Mouse (Mus musculus) stomach, embryonic 16.5 days (tissue): ENCODE measurements at regions not wholly inside any gene's neighbourhood (a gene's known extent, or its start where the extent isn't known, plus 50 kb on each side); places are given as distances from the start of the nearest gene placed in this dataset.

Experiments
- ATAC-seq: fragments of 200-750 bp; cut with Nextera tagmentation; 2 replicates; pipeline ENCODE4 v1.8.0; 2017; ENCODE audit warnings: moderate number of reproducible peaks, moderate TSS enrichment; ENCODE audit not compliant: insufficient read depth, low FRiP score
- H3K27ac ChIP-seq: fragments of 300-500 bp; sonication (generic); 2 replicates; pipeline ENCODE4 v1.5.1; 2014; ENCODE audit warnings: low read length
- H3K27me3 ChIP-seq: fragments of 300-500 bp; sonication (generic); 2 replicates; pipeline ENCODE4 v1.6.1; 2014; ENCODE audit warnings: low read length, control low read depth, mixed read lengths; ENCODE audit not compliant: control insufficient read depth, insufficient read depth
- H3K36me3 ChIP-seq: fragments of 300-500 bp; sonication (generic); 2 replicates; pipeline ENCODE4 v1.6.1; 2014; ENCODE audit warnings: low read length; ENCODE audit not compliant: control insufficient read depth, insufficient read depth
- H3K4me1 ChIP-seq: fragments of 300-500 bp; sonication (generic); 2 replicates; pipeline ENCODE4 v1.6.1; 2014; ENCODE audit warnings: low read length, control low read depth, mixed read lengths; ENCODE audit not compliant: control insufficient read depth, insufficient read depth
- H3K4me2 ChIP-seq: fragments of 300-500 bp; sonication (generic); 2 replicates; pipeline ENCODE4 v1.6.1; 2014; ENCODE audit warnings: low read depth, low read length, mixed read lengths
- H3K4me3 ChIP-seq: fragments of 300-500 bp; sonication (generic); replicated peaks from 2 replicates; pipeline ENCODE4 v1.5.1; 2014; ENCODE audit warnings: mild to moderate bottlenecking, low read length
- H3K9ac ChIP-seq: fragments of 300-500 bp; sonication (generic); 2 replicates; pipeline ENCODE4 v1.6.1; 2014; ENCODE audit warnings: low read length
- H3K9me3 ChIP-seq: fragments of 300-500 bp; sonication (generic); replicated peaks from 2 replicates; pipeline ENCODE4 v1.6.1; 2016; ENCODE audit warnings: low read length, control low read depth; ENCODE audit not compliant: control insufficient read depth
- WGBS: fragments of 180-500 bp; shearing (Covaris S2); extraction: QIAGEN DNeasy Blood & Tissue Kit; methylation state at CpG from one replicate; pipeline ENCODE4 v1.1.7; 2014; 5-methylcytosine and 5-hydroxymethylcytosine counted together

DNA sequence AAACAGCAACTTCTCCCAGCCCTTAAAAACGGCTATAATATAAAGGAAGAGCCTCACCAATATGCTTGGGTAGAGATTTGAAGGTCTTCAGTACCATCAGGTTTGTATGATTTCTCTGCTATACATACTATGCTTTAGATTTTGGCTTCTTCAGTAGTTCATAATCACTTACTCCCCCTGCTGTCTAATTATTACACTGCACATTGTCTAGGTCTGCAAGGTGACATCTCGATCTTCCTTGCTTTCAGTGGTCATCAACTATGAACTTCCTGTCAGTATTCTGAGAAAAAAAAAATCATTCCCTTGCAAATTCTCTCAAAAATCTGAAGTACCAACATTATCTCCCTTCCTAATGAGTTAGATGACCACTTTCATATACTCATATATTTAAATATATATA lies 225.4 kb upstream of the Galnt5 start:
- no peaks in the 10 kb centered on the region for H3K4me1 ChIP-seq
- no peak overlapping the region for H3K27ac ChIP-seq
- H3K36me3 ChIP-seq = no peaks in the 10 kb centered on the region
- H3K9me3 ChIP-seq = no peaks in the 10 kb centered on the region
- H3K27me3 ChIP-seq = no peaks in the 10 kb centered on the region
- ATAC-seq = no peak
- no peak overlapping the region for H3K4me2 ChIP-seq
- no peak overlapping the region for H3K9ac ChIP-seq
- WGBS = 72% methylated on average over 2 of the region's 2 CpGs
- H3K4me3 ChIP-seq = no peak overlapping the region

DNA sequence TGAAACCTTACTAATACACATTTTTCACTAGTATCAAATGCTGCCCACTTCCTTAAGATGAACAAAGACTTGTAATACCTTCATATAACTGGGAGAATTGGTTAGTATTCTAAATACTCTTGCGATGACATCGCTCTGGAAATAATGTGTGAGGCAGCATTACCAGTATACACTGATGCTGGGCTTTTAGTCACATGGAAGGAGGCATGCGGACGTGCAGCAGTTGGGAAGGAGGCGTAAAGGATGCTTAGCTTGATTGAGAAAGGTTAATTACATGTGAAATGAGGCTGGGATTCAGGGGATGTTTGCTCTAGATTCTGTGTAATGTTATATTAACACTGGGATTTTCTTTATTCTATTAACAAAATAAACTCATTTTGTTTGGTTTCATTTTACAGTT lies 221.5 kb upstream of the Galnt5 start:
- Histone ChIP-seq H3K9me3 (no peaks in the 10 kb centered on the region), H3K36me3 (no peaks in the 10 kb centered on the region), H3K27ac (no peak overlapping the region), H3K4me2 (no peak overlapping the region), H3K4me1 (no peaks in the 10 kb centered on the region), H3K27me3 (no peaks in the 10 kb centered on the region), H3K9ac (no peak overlapping the region), H3K4me3 (no peak overlapping the region)
- ATAC-seq = no peak
- WGBS = 82% methylated on average over 5 of the region's 5 CpGs

DNA sequence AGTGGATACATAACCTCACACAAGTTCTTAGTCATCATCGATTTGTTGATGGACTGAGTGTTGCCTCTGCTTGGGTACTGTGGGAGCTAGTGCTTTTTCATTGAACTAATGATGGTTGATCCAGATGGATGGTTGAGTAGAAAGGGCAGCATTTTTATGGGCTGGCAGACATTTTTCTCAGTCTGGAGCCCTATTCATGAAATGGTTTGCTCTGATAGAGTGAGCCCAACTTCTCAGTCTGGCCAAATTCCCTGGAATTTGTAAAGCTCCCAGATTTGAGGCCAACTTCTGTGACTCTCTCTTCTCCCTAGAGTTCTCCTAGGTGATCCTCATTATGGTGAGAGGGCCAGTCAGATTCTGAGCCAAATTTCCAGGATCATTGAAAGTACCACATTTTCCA lies 216.8 kb upstream of the Galnt5 start:
- Histone ChIP-seq H3K27me3 (no peaks in the 10 kb centered on the region), H3K9me3 (no peaks in the 10 kb centered on the region), H3K4me3 (no peak overlapping the region), H3K9ac (no peak overlapping the region), H3K4me1 (no peaks in the 10 kb centered on the region), H3K27ac (no peak overlapping the region), H3K36me3 (no peaks in the 10 kb centered on the region), H3K4me2 (no peak overlapping the region)
- no peak for ATAC-seq
- 91% methylated on average over 1 of the region's 1 CpGs for WGBS

DNA sequence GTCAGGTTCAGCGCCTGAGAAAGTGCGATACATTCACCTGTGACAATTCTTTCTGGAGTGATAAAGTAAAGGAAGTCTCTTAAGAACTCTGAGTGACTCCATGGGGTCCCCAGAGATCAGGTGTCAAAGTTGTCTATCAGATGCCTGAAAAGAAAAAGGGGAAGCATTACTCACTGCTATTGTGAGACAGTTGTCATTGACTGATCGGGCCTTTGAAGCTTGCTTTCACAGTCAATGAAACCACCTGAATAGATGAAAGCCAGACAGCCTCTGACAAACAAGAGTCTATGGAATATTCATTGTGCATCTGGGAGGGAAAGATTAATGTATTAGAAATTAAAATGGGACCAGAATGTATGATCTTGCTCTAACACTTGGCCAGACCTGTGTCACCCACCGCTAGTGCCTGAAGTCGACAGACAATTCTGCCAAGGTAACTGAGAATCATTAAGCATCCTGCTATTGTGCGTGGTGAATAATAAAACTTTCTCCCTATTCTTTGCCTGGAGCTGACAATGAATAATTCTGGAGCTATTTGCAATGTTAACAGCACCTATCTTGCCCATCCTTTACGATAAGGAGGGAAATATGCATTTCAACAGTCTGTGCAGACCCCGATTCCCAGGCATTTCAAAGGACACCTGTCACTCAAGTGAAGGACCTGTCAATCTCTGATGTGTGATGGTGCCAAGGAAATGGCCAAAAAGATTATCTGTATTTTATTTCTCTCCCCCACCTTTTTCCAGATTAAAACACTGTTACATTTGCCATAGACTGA lies 204.0 kb upstream of the Galnt5 start:
- Histone ChIP-seq H3K4me1 (no peaks in the 10 kb centered on the region), H3K9ac (no peak overlapping the region), H3K9me3 (no peaks in the 10 kb centered on the region), H3K4me3 (no peak overlapping the region), H3K27ac (no peak overlapping the region), H3K4me2 (no peak overlapping the region), H3K36me3 (no peaks in the 10 kb centered on the region), H3K27me3 (no peaks in the 10 kb centered on the region)
- no peak for ATAC-seq
- WGBS = 71% methylated on average over 8 of the region's 8 CpGs

DNA sequence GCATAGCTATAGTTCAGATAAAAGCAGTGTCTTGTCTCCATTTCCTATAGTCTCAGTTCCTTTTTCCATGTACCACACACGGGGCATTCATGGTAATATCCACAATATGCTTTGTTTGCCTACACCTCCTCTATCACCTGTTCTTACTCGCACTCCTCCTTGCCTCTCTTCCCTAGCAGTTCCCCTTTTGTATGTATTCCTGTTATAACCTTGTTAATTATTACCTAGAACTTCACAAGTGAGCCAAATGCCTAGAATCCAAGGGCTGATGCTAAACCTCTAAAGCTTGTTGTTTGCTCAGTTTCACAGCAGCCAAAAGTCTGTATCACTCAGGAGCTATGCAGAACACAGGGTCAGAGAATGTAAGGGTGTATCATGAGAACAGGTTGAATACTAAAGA lies 198.4 kb upstream of the Galnt5 start:
- 52% methylated on average over 2 of the region's 2 CpGs for WGBS
- ATAC-seq = no peak
- no peaks in the 10 kb centered on the region for H3K27me3 ChIP-seq
- H3K36me3 ChIP-seq = no peaks in the 10 kb centered on the region
- no peak overlapping the region for H3K27ac ChIP-seq
- no peak overlapping the region for H3K4me3 ChIP-seq
- H3K4me1 ChIP-seq = no peaks in the 10 kb centered on the region
- H3K9me3 ChIP-seq = no peaks in the 10 kb centered on the region
- no peak overlapping the region for H3K4me2 ChIP-seq
- no peak overlapping the region for H3K9ac ChIP-seq

DNA sequence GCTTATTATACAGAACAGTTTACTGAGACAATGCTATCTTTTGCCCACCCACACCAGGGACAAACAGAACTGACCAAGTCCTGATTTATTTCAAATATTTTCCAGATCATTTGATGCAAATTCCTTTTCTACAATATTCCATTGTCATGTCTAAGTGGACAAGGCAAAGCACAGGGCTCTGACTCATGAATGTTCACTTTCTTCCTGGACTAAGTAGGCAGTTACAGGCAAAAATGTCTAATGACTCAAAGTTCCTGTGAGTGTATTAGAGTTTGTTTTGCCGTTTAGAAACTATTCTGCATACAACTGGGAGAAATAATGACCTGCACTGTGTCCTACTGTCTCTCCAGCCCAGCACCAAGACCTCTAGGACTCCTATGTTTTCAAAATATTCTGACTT lies 189.8 kb upstream of the Galnt5 start:
- Histone ChIP-seq H3K4me2 (no peak overlapping the region), H3K4me1 (no peaks in the 10 kb centered on the region), H3K4me3 (no peak overlapping the region), H3K27ac (no peak overlapping the region), H3K9me3 (no peaks in the 10 kb centered on the region), H3K27me3 (no peaks in the 10 kb centered on the region), H3K9ac (no peak overlapping the region), H3K36me3 (no peaks in the 10 kb centered on the region)
- ATAC-seq = no peak
- WGBS = 69% methylated on average over 1 of the region's 1 CpGs

DNA sequence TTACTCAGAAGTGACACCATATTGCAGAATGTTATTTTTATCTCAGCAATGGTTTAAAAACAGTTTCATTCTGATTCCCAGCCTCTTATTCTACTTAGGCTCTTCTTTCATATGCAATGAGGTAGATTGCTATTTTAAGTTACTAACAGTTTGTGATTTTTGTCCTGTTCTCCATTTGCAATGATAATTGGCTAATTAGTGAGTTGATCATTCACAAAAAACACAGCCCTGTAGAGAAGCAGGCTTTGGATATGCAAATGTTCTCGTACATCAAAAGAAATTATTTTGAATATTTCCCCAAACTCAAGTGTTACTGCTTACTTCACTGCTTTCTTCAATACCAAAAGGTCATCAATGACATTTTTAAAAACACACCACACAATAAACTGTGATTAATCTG lies 184.7 kb upstream of the Galnt5 start:
- Histone ChIP-seq H3K9ac (no peak overlapping the region), H3K27me3 (no peaks in the 10 kb centered on the region)
- WGBS = 79% methylated on average over 1 of the region's 1 CpGs

DNA sequence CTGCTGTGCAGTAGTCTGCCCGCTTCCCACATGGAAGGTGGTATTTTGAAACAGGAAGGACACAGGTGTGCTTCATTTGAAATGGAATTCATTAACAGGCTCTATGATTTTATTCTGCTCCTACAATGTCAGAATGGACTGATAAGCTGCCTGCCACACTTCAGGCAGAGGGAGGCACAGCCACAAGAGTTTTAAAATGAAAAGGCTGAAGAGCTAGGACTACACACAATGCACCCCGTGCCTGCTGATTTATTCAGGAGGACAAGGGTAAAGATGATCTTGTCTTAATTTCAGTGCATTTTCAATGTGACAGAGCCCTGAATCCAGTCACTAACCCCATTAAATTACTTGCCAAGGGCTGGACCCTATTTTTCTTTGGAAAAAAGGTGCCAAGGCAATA lies 177.3 kb upstream of the Galnt5 start:
- Histone ChIP-seq H3K27me3 (no peaks in the 10 kb centered on the region), H3K4me3 (no peak overlapping the region), H3K9me3 (no peaks in the 10 kb centered on the region), H3K9ac (no peak overlapping the region), H3K4me1 (no peaks in the 10 kb centered on the region), H3K27ac (no peak overlapping the region), H3K36me3 (no peaks in the 10 kb centered on the region), H3K4me2 (no peak overlapping the region)
- 67% methylated on average over 2 of the region's 2 CpGs for WGBS
- ATAC-seq = no peak

More for the DNA sequence above, 184.7 kb upstream of the Galnt5 start:
- Histone ChIP-seq H3K4me3 (no peak overlapping the region), H3K9me3 (no peaks in the 10 kb centered on the region), H3K36me3 (no peaks in the 10 kb centered on the region), H3K4me2 (no peak overlapping the region), H3K27ac (no peak overlapping the region), H3K4me1 (no peaks in the 10 kb centered on the region)
- ATAC-seq = no peak

DNA sequence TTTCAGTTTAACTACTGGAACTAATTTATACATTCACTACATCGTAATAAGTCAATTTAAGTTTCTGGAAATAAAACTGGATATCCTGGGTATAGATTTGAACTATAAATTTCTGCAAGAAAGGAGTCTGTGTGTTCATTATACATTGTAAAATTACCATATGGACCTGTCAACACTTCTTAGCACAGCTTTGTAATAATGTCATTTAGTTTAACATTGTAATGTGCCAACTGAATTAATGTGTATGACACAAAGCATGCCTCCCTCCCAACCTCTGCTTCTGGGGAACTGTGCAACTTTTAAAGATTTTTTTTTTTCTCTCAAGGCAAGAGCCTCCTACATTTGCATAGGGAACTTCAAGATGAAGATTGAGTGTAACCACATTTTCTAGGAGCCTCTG lies 176.8 kb upstream of the Galnt5 start:
- no peaks in the 10 kb centered on the region for H3K36me3 ChIP-seq
- no peak overlapping the region for H3K4me2 ChIP-seq
- H3K4me3 ChIP-seq = no peak overlapping the region
- H3K27ac ChIP-seq = no peak overlapping the region
- H3K4me1 ChIP-seq = no peaks in the 10 kb centered on the region
- H3K9ac ChIP-seq = no peak overlapping the region
- WGBS = 70% methylated on average over 1 of the region's 1 CpGs
- no peaks in the 10 kb centered on the region for H3K9me3 ChIP-seq
- H3K27me3 ChIP-seq = no peaks in the 10 kb centered on the region
- no peak for ATAC-seq
